In the genomic region with DNA sequence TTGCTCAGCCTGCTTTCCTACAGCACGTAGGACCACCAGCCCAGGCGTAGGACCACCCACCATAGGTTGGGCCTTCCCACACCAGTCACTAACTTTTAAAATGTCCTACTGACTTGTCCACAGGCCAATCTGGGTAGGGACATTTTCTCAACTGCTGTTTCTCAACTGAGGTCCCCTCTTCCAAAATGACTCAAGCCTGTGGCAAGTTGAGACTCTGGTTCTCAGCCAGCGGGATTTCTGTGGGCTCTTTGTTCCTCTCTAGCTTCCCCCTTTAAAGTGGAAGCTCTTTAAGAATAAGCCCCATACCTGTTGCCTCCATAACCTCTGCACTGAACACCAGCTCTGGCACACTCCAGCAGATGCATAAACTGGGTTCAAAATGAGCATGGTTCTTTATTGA, we compare ENCODE assay signal across 17 mouse cellular contexts. TPM values are rescaled to one million over a fixed set of nuclear protein-coding genes. Genes with fewer than 3 reads are reported as not detected.
"Had no signal": no experiment of that assay in that cellular context is flagged by ENCODE, and none has a peak within 500 bp of the region (broad histone marks: within the 10 kb centered on the region; RNA-seq: fewer than 3 reads in every experiment).

No protein-coding gene starts in this region.

- H3K9ac ChIP-seq: limb, embryonic 12.5 days; liver, embryonic 13.5 days; neural tube, embryonic 12.5 days; stomach, embryonic 15.5 days had no signal

- H3K27ac ChIP-seq: limb, embryonic 12.5 days; liver, embryonic 13.5 days; macrophage; neural tube, embryonic 12.5 days; stomach, embryonic 15.5 days had no signal

- ATAC-seq: inflammation-experienced regulatory T-cells, adult 6 months; intestine, postnatal 0 days; lung, postnatal 0 days had no signal

- H3K4me3 ChIP-seq: limb, embryonic 12.5 days; liver, embryonic 13.5 days; neural tube, embryonic 12.5 days; stomach, embryonic 15.5 days had no signal

- H3K4me1 ChIP-seq: limb, embryonic 12.5 days; liver, embryonic 13.5 days; neural tube, embryonic 12.5 days; stomach, embryonic 15.5 days had no signal

- H3K4me2 ChIP-seq: limb, embryonic 12.5 days; liver, embryonic 13.5 days; neural tube, embryonic 12.5 days; stomach, embryonic 15.5 days had no signal

- H3K9me3 ChIP-seq: limb, embryonic 12.5 days; liver, embryonic 13.5 days; neural tube, embryonic 12.5 days; stomach, embryonic 15.5 days had no signal

- DNase-seq: liver, embryonic 13.5 days; lung, adult 2 months; midbrain, embryonic 14.5 days; thymus, postnatal 36 days had no signal

- H3K36me3 ChIP-seq: limb, embryonic 12.5 days; liver, embryonic 13.5 days; neural tube, embryonic 12.5 days; stomach, embryonic 15.5 days had no signal

- H3K27me3 ChIP-seq: neural tube, embryonic 12.5 days; stomach, embryonic 15.5 days had no signal

RNA-seq across cellular contexts. Expression of a gene that starts 3.2 kb away (rescaled TPM):
- total RNA-seq: layer of hippocampus, postnatal 25 days; left cerebral cortex, adult 8-10 months; left cerebral cortex, postnatal 36 days had no signal
- polyA plus RNA-seq: inflammation-experienced regulatory T-cells, adult 6 months; intestine, postnatal 0 days; limb, embryonic 12.5 days; midbrain, embryonic 14.5 days; neural tube, embryonic 12.5 days had no signal

RNA-seq across cellular contexts. Expression of a gene that starts 34.7 kb away (rescaled TPM):
- total RNA-seq: layer of hippocampus, postnatal 25 days; monocyte, adult 5-6 weeks had no signal
- polyA plus RNA-seq: inflammation-experienced regulatory T-cells, adult 6 months; kidney, embryonic 16.5 days; limb, embryonic 12.5 days; liver, embryonic 13.5 days; lung, adult 2 months; lung, postnatal 0 days; midbrain, embryonic 14.5 days; neural tube, embryonic 12.5 days; testis, adult 2 months had no signal

RNA-seq across cellular contexts. Expression of a gene that starts 39.7 kb away (rescaled TPM):
- total RNA-seq: layer of hippocampus, postnatal 25 days; left cerebral cortex, postnatal 36 days had no signal
